Mouse (Mus musculus) heart, embryonic 13.5 days (tissue): ENCODE measurements at regions not wholly inside any gene's neighbourhood (a gene's known extent, or its start where the extent isn't known, plus 50 kb on each side); places are given as distances from the start of the nearest gene placed in this dataset.

Experiments
- ATAC-seq: fragments of 200-750 bp; cut with Nextera tagmentation; 2 replicates; pipeline ENCODE4 v1.8.0; 2017; ENCODE audit warnings: moderate TSS enrichment; ENCODE audit not compliant: insufficient number of reproducible peaks, low FRiP score, low TSS enrichment; ENCODE audit errors: extremely low read depth
- H3K27ac ChIP-seq: fragments of 300-500 bp; sonication (generic); replicated peaks from 2 replicates; pipeline ENCODE4 v1.5.1; 2015; ENCODE audit warnings: moderate library complexity, mild to moderate bottlenecking, inconsistent platforms
- H3K27me3 ChIP-seq: fragments of 300-500 bp; sonication (generic); replicated peaks from 2 replicates; pipeline ENCODE4 v1.6.1; 2015; ENCODE audit warnings: mild to moderate bottlenecking, inconsistent platforms
- H3K36me3 ChIP-seq: fragments of 300-500 bp; sonication (generic); 2 replicates; pipeline ENCODE4 v1.6.1; 2015; ENCODE audit warnings: mild to moderate bottlenecking, inconsistent platforms
- H3K4me1 ChIP-seq: fragments of 300-500 bp; sonication (generic); 2 replicates; pipeline ENCODE4 v1.6.1; 2015; ENCODE audit warnings: inconsistent platforms
- H3K4me2 ChIP-seq: fragments of 300-500 bp; sonication (generic); 2 replicates; pipeline ENCODE4 v1.6.1; 2015; ENCODE audit warnings: inconsistent platforms, mild to moderate bottlenecking, moderate library complexity
- H3K4me3 ChIP-seq: fragments of 300-500 bp; sonication (generic); 2 replicates; pipeline ENCODE4 v1.5.1; 2015; ENCODE audit warnings: moderate library complexity, mild to moderate bottlenecking, inconsistent platforms
- H3K9ac ChIP-seq: fragments of 300-500 bp; sonication (generic); 2 replicates; pipeline ENCODE4 v1.6.1; 2015; ENCODE audit warnings: inconsistent platforms, mild to moderate bottlenecking, moderate library complexity
- H3K9me3 ChIP-seq: fragments of 300-500 bp; sonication (generic); 2 replicates; pipeline ENCODE4 v1.6.1; 2016; ENCODE audit warnings: inconsistent platforms
- WGBS: fragments of 180-500 bp; shearing (Covaris S2); methylation state at CpG from one replicate; pipeline ENCODE4 v1.1.7; 2015; ENCODE audit warnings: mixed read lengths; 5-methylcytosine and 5-hydroxymethylcytosine counted together

DNA sequence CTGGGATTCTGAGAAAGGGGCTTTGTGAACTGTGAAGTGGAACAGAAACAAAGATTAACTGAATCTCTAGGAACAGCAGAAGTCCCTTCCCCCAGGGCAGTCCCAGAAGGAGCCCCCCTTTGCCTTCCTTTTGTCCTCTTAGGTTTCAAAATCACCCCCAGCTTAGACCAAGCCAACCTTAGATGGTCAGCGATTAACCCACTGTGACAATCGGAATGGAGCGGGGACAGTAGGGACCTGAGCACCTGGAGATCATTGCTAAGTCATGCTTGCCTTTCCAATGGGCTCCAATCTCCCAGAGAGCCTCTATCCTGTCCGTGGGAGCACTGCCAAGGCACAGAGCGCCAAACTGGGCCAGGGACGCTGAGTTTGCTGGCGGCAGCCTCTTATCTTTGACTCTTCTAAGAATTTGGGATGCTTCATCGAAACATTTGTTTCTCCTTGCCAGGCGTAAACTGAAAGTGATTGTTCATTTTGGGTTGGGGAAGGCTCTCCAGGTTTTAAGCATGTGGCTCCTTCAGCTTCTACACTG lies 165.3 kb upstream of the Ankrd55 start:
- H3K27me3 ChIP-seq = no peaks in the 10 kb centered on the region
- no peaks in the 10 kb centered on the region for H3K36me3 ChIP-seq
- peaks cover 31% of the 10 kb centered on the region for H3K4me1 ChIP-seq
- H3K4me3 ChIP-seq = no peak overlapping the region
- no peak overlapping the region for H3K9ac ChIP-seq
- 57% methylated on average over 9 of the region's 9 CpGs for WGBS
- ATAC-seq = no peak
- no peak overlapping the region for H3K4me2 ChIP-seq
- no peak overlapping the region for H3K27ac ChIP-seq
- no peaks in the 10 kb centered on the region for H3K9me3 ChIP-seq

DNA sequence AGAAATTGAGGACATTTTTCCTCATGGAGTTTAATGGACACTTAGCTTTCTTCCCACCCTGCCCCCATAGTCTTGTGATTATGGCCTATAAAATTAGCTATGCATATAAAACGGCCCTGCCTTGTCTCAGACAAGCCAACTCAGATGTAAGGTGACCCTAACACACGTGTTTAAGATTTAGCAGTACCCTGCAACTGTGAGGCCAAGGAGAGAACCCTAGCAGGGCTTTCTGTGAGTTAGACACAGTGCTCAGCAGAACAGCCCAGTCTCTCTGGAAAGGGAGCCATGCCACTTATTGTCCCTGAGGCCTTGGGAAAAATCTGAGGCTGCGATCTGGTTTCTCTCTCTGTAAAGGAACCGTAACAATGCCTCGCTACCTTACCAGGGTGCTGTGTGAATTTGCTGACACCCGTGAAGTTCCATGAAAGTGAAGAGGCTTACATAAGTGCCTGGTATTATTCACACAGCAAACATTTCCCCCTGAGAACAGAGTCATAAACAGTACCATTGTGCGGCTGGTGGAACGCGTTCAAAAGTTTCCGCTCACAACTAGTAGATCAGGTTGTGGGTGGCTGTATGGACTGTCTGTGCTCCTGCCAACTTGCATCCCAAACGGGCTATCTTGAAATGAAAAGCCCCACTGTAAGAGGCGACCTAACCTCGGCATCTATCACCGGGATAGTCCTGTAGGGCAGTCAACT lies 162.3 kb upstream of the Ankrd55 start:
- no peak for ATAC-seq
- H3K4me3 ChIP-seq = no peak overlapping the region
- WGBS = 72% methylated on average over 14 of the region's 14 CpGs
- no peak overlapping the region for H3K4me2 ChIP-seq
- H3K9me3 ChIP-seq = no peaks in the 10 kb centered on the region
- no peaks in the 10 kb centered on the region for H3K27me3 ChIP-seq
- H3K9ac ChIP-seq = no peak overlapping the region
- H3K27ac ChIP-seq = no peak overlapping the region
- peaks cover 12% of the 10 kb centered on the region for H3K4me1 ChIP-seq
- no peaks in the 10 kb centered on the region for H3K36me3 ChIP-seq

DNA sequence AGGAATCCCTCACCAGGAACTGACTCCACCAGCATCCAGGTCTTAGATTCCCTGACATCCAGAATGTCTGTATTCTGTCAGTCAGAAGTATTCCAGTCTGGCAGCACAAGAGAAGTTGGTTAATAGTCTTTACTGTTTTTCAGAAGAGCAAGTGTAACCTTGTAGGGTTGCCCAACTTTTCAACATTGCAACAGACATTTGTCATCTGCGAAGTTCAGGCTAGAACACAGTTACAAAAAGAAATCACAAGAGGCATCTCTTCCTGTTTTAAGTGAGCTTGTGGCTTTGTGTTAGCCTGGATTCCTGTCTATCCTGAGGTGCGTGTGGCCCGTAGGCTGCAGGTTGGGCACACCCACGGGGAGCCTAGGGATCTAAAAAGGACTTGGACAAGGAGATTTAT lies 158.0 kb upstream of the Ankrd55 start:
- Histone ChIP-seq H3K4me1 (0 out of 2 replicates have a peak, but pooled peaks cover 6% of the 10 kb centered on the region), H3K27me3 (no peaks in the 10 kb centered on the region), H3K4me3 (no peak overlapping the region), H3K36me3 (no peaks in the 10 kb centered on the region), H3K27ac (no peak overlapping the region), H3K4me2 (no peak overlapping the region), H3K9me3 (no peaks in the 10 kb centered on the region), H3K9ac (no peak overlapping the region)
- 71% methylated on average over 4 of the region's 4 CpGs for WGBS
- no peak for ATAC-seq

DNA sequence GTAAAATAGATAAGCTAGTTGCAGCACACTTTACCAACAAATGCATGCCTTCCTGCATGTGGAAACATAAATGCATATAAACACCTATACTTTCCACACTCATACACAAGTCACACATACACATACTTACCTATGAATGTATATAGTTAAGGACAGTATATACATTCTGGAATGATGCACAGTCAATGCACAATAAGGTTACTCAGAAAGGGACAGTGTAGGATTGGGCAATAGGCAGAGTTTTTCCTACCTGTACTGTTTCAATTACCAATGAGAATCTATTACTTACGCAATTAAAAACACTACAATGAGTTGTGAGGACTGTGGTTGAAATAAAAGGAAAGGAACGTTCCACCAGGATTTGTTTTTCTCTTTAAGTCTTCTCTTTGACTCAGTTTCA lies 157.5 kb upstream of the Ankrd55 start:
- Histone ChIP-seq H3K9ac (no peak overlapping the region), H3K9me3 (no peaks in the 10 kb centered on the region), H3K36me3 (no peaks in the 10 kb centered on the region), H3K4me3 (no peak overlapping the region), H3K27me3 (no peaks in the 10 kb centered on the region), H3K4me1 (0 out of 2 replicates have a peak, but pooled peaks cover 6% of the 10 kb centered on the region), H3K4me2 (no peak overlapping the region), H3K27ac (no peak overlapping the region)
- WGBS = 83% methylated on average over 2 of the region's 2 CpGs
- no peak for ATAC-seq

DNA sequence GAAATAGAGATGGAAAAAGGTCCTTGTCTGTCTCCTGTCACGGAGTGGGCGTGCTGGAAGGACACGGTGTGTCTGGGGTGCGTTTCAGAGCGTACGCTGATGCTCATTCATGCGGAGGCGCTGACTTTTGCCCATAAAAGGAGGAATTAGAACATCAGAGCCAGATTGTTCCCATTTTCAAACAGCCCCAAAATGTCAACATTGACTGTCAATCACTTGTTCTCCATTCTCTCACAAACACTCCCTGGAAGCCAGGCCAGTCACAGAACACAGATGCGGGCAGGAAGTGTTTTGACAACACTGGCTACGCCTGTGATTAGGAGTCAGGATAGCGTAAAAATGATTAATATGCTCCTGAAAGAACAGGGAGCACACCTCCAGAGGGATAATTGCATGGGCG lies 157.1 kb upstream of the Ankrd55 start:
- Histone ChIP-seq H3K9me3 (no peaks in the 10 kb centered on the region), H3K4me1 (0 out of 2 replicates have a peak, but pooled peaks cover 6% of the 10 kb centered on the region), H3K4me3 (no peak overlapping the region), H3K27me3 (no peaks in the 10 kb centered on the region), H3K27ac (no peak overlapping the region), H3K36me3 (no peaks in the 10 kb centered on the region), H3K4me2 (no peak overlapping the region), H3K9ac (no peak overlapping the region)
- 62% methylated on average over 12 of the region's 12 CpGs for WGBS
- no peak for ATAC-seq

DNA sequence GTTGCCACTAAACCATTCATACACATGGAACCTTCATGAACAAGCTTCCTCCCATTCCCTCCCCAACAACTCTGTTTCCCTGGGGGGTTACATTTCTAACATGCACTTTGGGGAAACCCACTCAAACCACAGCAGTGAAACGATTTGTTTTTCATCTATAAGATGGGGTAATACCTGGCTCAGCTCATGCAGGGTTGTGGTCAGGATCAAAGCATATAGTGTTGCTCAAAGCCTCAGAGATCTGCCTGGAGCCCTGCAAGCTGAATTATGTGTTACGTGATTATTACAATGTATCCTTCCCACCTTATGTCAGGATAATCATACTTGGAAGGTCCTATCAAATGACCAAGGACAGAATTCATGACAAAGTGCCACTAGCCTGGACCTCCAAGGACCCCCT lies 154.5 kb upstream of the Ankrd55 start:
- Histone ChIP-seq H3K4me2 (no peak overlapping the region), H3K4me1 (0 out of 2 replicates have a peak, but pooled peaks cover 6% of the 10 kb centered on the region), H3K36me3 (no peaks in the 10 kb centered on the region), H3K4me3 (no peak overlapping the region), H3K9me3 (no peaks in the 10 kb centered on the region), H3K9ac (no peak overlapping the region), H3K27me3 (no peaks in the 10 kb centered on the region), H3K27ac (no peak overlapping the region)
- no peak for ATAC-seq
- WGBS = 80% methylated on average over 2 of the region's 2 CpGs

DNA sequence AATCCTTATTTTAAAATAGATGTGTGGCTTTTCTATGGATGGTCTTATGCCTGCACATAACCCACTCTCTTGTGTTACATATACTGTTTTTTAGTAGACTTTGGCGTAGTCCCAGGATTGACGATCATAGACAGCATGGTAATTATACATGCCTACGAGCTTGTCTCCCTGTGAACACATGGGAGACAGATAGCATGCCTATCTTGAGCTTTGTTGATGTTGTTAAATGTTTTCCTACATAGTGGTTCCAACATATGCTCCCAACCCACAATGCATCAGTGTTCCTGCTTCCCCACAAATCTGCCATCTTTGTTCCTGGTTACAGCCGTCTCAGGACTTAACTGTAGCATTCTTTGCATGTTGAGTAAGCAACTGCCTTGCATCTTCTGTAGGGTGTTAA lies 153.6 kb upstream of the Ankrd55 start:
- Histone ChIP-seq H3K9me3 (no peaks in the 10 kb centered on the region), H3K27ac (no peak overlapping the region), H3K9ac (no peak overlapping the region), H3K4me1 (0 out of 2 replicates have a peak, but pooled peaks cover 6% of the 10 kb centered on the region), H3K27me3 (no peaks in the 10 kb centered on the region), H3K36me3 (no peaks in the 10 kb centered on the region), H3K4me2 (no peak overlapping the region), H3K4me3 (no peak overlapping the region)
- no peak for ATAC-seq
- 86% methylated on average over 4 of the region's 4 CpGs for WGBS

DNA sequence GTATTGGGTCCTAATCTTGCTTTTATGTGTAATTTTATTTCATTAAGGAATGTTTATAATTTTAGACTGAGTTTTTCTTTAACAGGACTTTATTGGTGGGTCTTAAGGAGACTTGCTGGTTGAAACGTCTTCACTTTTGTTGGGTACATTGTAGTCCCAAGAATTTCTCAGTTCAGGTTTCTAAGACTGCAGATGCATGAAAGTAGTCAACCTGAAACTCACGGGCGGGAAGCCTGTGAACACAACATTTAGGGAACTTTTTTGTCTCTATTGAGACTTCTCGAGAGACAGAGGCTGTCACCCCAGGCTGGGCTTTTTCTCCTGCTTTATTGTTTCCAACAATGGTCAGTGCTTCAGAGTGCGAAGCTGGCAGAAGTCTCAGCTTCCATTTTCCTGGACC lies 152.5 kb upstream of the Ankrd55 start:
- Histone ChIP-seq H3K9me3 (no peaks in the 10 kb centered on the region), H3K36me3 (no peaks in the 10 kb centered on the region), H3K9ac (no peak overlapping the region), H3K4me2 (no peak overlapping the region), H3K4me1 (0 out of 2 replicates have a peak, but pooled peaks cover 6% of the 10 kb centered on the region), H3K4me3 (no peak overlapping the region), H3K27me3 (no peaks in the 10 kb centered on the region), H3K27ac (no peak overlapping the region)
- 85% methylated on average over 5 of the region's 5 CpGs for WGBS
- no peak for ATAC-seq

DNA sequence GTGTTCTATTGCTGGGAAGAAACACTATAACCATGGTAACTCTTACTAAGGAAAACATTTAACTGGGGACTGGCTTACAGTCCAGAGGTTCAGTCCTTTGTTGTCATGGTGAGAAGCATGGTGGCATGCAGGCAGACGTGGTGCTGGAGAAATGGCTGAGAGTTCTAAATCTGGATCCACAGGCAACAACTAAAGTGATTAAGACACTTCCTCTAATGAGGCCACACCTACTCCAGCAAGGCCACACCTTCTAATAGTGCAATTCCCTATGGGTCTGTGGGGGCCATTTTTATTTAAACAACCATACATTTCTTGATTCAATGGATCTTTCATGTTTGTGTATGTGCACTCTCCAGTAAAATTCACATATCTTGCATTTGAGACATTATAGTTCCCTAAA lies 151.4 kb upstream of the Ankrd55 start:
- no peak overlapping the region for H3K27ac ChIP-seq
- 47% methylated on average over 1 of the region's 1 CpGs for WGBS
- no peak for ATAC-seq
- no peaks in the 10 kb centered on the region for H3K4me1 ChIP-seq
- H3K4me2 ChIP-seq = no peak overlapping the region
- no peaks in the 10 kb centered on the region for H3K27me3 ChIP-seq
- H3K4me3 ChIP-seq = no peak overlapping the region
- no peaks in the 10 kb centered on the region for H3K9me3 ChIP-seq
- H3K36me3 ChIP-seq = no peaks in the 10 kb centered on the region
- no peak overlapping the region for H3K9ac ChIP-seq

DNA sequence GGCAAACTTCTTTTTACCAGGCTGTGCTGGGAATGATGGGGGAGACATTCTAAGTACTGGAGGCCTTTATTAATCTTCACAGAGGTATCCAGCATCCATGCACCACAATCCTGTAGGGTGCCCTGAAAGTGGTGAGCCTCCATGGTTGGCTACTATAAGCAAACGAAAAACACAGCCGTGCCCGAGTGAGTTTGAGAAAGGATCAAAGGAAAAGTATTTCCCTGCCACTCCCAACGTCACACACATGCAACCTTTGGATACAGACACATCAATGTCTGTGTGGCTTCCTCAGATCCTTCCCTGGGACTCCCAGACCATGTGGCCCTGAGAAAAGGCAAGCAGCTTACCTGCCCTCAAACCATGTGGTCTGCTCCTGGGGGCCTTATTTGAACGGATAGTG lies 147.4 kb upstream of the Ankrd55 start:
- no peak overlapping the region for H3K4me2 ChIP-seq
- H3K9me3 ChIP-seq = no peaks in the 10 kb centered on the region
- ATAC-seq = no peak
- 74% methylated on average over 5 of the region's 5 CpGs for WGBS
- no peak overlapping the region for H3K27ac ChIP-seq
- H3K27me3 ChIP-seq = no peaks in the 10 kb centered on the region
- no peak overlapping the region for H3K4me3 ChIP-seq
- H3K9ac ChIP-seq = no peak overlapping the region
- H3K4me1 ChIP-seq = peaks cover 17% of the 10 kb centered on the region
- no peaks in the 10 kb centered on the region for H3K36me3 ChIP-seq

DNA sequence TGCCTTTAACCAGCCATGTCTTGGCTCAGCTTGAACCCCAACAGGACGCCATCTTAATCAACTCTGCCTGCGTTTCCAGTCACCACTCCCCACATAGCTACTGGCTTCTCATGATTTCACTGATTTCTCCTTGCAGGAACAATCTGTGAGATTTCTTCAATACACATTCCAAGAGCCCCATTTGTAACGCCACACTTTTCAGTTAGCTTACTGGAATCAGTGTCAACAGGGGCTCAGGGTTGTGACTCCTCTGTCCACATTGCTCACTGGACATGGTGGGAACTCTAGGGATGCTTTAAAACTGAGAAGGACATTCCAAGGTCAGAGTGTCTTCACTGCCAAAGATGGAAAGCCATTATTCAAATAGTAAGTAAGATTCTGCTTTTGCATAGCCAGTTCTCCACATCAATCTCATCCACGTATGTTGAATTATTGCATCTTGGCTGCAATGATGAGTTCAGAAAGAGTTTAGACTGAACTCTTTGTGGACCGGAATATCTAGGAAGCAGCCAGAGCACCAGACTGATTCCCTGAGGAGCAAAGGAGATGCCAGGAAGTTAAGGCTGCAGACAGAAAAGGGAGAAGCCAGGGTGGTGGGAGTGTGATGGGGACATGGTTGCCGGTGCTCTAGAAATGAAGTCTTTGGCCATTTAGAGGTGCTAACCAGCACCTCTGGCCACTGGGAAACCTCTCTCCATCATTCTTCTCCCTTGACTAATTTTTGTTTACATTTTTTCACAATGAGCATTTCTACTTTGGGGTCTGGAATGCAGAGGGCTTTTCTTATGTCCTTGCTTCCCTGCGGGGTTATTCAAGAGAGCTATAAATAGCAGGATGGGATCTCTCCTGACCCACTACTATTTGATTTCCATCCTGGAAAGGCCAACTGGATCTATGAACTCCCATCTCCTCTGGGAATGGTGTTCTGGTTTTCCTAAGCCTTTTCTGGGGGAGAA lies 143.6 kb upstream of the Ankrd55 start:
- Histone ChIP-seq H3K4me2 (no peak overlapping the region), H3K36me3 (no peaks in the 10 kb centered on the region), H3K9me3 (no peaks in the 10 kb centered on the region), H3K27me3 (no peaks in the 10 kb centered on the region), H3K4me1 (peaks cover 21% of the 10 kb centered on the region), H3K4me3 (no peak overlapping the region), H3K9ac (no peak overlapping the region), H3K27ac (peak overlapping the region; percentile 42; the same call in 1 of the 2 replicates)
- 58% methylated on average over 7 of the region's 7 CpGs for WGBS
- ATAC-seq = no peak
